Mouse (Mus musculus): Measurements from ENCODE around the gene Aph1c.

DNA sequence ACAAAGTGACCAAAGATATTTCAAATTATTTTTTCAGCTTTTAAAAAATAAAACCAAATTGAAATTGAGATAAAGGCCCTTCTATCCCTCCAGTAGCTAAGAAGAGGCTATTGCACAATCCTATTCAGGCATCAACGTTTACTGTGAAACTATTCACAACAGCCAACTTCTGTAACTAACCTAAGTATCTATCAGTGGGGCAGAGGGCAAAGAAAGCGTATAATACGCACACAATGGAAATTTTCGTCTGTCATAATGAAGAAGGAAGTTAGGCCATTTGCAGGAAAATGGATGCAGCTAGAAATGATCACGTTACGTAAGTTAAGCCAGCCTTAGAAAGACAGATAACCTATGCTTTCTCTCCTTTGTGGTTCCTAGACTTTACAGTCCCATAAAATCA is 45.0 kb upstream of the Aph1c start:
- TF ChIP-seq POLR2A (IDR thresholded peaks at IDR 0.05; ENCODE audit: control insufficient read depth, low read depth, low read length) (no peak), CTCF (IDR thresholded peaks at IDR 0.05; ENCODE audit: control insufficient read depth, insufficient read depth, insufficient replicate concordance, low read depth, low read length) (no peak)

All from testis, adult 2 months (tissue).